Mouse (Mus musculus): ENCODE data around the gene Mum1.

Gene Mum1

GRCm38 (mm10) chr10:80252493-80253274 lies 26.4 kb downstream of the Mum1 start:
- no peak for DNase-seq

- DNase-seq: no peak
Observed at GRCm38 (mm10) chr10:80253551-80253950, 27.3 kb downstream of the Mum1 start.

GRCm38 (mm10) chr10:80254331-80255297 lies 28.4 kb downstream of the Mum1 start:
- no peak for DNase-seq

- no peak for DNase-seq
Observed at GRCm38 (mm10) chr10:80255881-80256535, 29.8 kb downstream of the Mum1 start.

GRCm38 (mm10) chr10:80257936-80258335 lies 31.7 kb downstream of the Mum1 start:
- no peak for DNase-seq

GRCm38 (mm10) chr10:80258752-80259462 lies 32.7 kb downstream of the Mum1 start:
- no peak for DNase-seq

- DNase-seq: no peak
Observed at GRCm38 (mm10) chr10:80259463-80259805, 33.2 kb downstream of the Mum1 start.

- DNase-seq: peak; percentile 74
Observed at GRCm38 (mm10) chr10:80259861-80260641, 33.8 kb downstream of the Mum1 start.

GRCm38 (mm10) chr10:80260642-80261584 lies 34.7 kb downstream of the Mum1 start, which contains the start of the genes Gamt and Dazap1:
TSS of gene Gamt (minus strand) at chr10:80261012.
TSS of gene Dazap1 (plus strand) at chr10:80261486.
- DNase-seq: peak; percentile 97

GRCm38 (mm10) chr10:80261585-80261968 lies 35.3 kb downstream of the Mum1 start:
- DNase-seq: peak; percentile 97

GRCm38 (mm10) chr10:80262169-80262568 lies 35.9 kb downstream of the Mum1 start:
- DNase-seq: no peak

GRCm38 (mm10) chr10:80262776-80263365 lies 36.6 kb downstream of the Mum1 start:
- no peak for DNase-seq

GRCm38 (mm10) chr10:80264341-80265148 lies 38.3 kb downstream of the Mum1 start:
- DNase-seq: peak; percentile 100

GRCm38 (mm10) chr10:80265149-80265486 lies 38.9 kb downstream of the Mum1 start:
- DNase-seq: no peak

GRCm38 (mm10) chr10:80270099-80270498 lies 43.9 kb downstream of the Mum1 start:
- no peak for DNase-seq

GRCm38 (mm10) chr10:80270734-80271181 lies 44.5 kb downstream of the Mum1 start:
- DNase-seq: no peak

- DNase-seq: no peak
Observed at GRCm38 (mm10) chr10:80271186-80271843, 45.1 kb downstream of the Mum1 start.

- no peak for DNase-seq
Observed at GRCm38 (mm10) chr10:80271870-80272585, 45.8 kb downstream of the Mum1 start.

Data from embryo, embryonic 11 days (tissue).